Mouse (Mus musculus) hindbrain, embryonic 16.5 days (tissue): ENCODE data around the gene Dnm3. TPM values are rescaled to one million over a fixed set of nuclear protein-coding genes. Genes with fewer than 3 reads are reported as not detected.

Source experiments
- ATAC-seq: fragments of 200-750 bp; cut with Nextera tagmentation; 2 replicates; pipeline ENCODE4 v1.8.0; 2017; ENCODE audit warnings: moderate TSS enrichment, moderate library complexity
- H3K27ac ChIP-seq: fragments of 300-500 bp; sonication (generic); 2 replicates; pipeline ENCODE4 v1.5.1; 2014; ENCODE audit warnings: low read depth, mild to moderate bottlenecking, control low read depth, low read length, moderate library complexity
- H3K27me3 ChIP-seq: fragments of 300-500 bp; sonication (generic); replicated peaks from 2 replicates; pipeline ENCODE4 v1.6.1; 2014; ENCODE audit warnings: low read length; ENCODE audit not compliant: control insufficient read depth, insufficient read depth
- H3K36me3 ChIP-seq: fragments of 300-500 bp; sonication (generic); 2 replicates; pipeline ENCODE4 v1.6.1; 2014; ENCODE audit warnings: mild to moderate bottlenecking, low read length, moderate library complexity, mixed read lengths; ENCODE audit not compliant: control insufficient read depth, insufficient read depth
- H3K4me1 ChIP-seq: fragments of 300-500 bp; sonication (generic); 2 replicates; pipeline ENCODE4 v1.6.1; 2014; ENCODE audit warnings: low read depth, low read length; ENCODE audit not compliant: control insufficient read depth, insufficient read depth
- H3K4me2 ChIP-seq: fragments of 300-500 bp; sonication (generic); 2 replicates; pipeline ENCODE4 v1.6.1; 2014; ENCODE audit warnings: mild to moderate bottlenecking, low read length, control low read depth, moderate library complexity
- H3K4me3 ChIP-seq: fragments of 300-500 bp; sonication (generic); 2 replicates; pipeline ENCODE4 v1.5.1; 2014; ENCODE audit warnings: mild to moderate bottlenecking, low read length, control low read depth, moderate library complexity
- H3K9ac ChIP-seq: fragments of 300-500 bp; sonication (generic); 2 replicates; pipeline ENCODE4 v1.6.1; 2014; ENCODE audit warnings: low read depth, mild to moderate bottlenecking, control low read depth, low read length, moderate library complexity
- H3K9me3 ChIP-seq: fragments of 300-500 bp; sonication (generic); 2 replicates; pipeline ENCODE4 v1.6.1; 2014; ENCODE audit warnings: mild to moderate bottlenecking, low read length, moderate library complexity; ENCODE audit not compliant: control insufficient read depth
- whole genome bisulfite sequencing: fragments of 180-500 bp; shearing (Covaris S2); extraction: QIAGEN DNeasy Blood & Tissue Kit; methylation state at CpG from one replicate; pipeline ENCODE4 v1.1.7; 2014; 5-methylcytosine and 5-hydroxymethylcytosine counted together
- polyA plus RNA-seq: library from polyadenylated mRNA; unstranded; fragments of >200 nt; fragmentation: Nextera tagmentation; extraction: Ambion mirVana; gene quantifications from 2 replicates; pipeline ENCODE4 v1.2.1, GENCODE M21; 2015

Gene Dnm3
- 57.1 and 61.2 TPM in 2 replicates for polyA plus RNA-seq

DNA sequence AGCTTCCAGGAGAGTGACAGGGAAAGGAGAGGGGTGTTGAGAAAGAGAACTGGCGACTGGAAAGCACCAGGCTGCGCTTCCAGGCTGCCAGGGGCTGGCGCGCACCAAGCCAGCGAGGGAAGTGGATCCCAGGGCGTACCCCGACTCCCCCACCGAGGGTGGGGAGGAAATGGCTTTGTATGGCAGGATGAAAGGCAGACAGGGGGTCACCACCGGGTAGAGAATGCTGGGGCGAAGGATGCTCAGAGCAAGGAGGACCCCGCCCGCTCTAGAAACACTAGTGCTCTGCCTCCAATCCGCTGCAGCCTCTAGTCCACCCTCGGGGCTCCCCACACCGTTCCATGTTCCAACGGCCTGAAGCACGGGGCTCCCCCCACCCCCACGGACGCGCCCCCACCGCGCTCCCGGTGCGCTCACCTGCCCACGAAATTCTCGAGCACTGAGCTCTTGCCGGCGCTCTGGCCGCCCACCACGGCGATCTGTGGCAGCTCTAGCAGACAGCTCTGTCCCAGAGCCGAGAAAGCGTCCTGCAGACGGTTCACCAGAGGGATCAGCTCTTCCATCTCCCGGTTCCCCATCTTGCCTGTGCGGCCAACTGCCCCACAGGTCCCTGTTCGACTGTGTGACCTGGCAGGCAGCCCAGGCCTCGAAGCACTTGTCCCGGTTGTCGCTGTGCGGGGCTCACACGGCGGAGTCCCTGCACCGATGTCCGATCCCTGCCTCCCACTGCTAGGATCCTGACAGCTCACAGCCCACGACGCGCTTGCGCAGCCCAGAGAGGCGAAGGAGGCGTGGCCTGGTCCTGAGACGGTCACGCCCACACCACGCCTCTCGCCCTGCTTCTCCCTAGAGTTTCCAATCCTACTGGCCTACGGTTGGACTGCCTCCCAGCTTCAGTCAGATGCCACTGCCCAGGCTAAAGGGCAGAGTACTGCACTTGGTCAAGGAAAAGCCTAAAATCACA, at the start of gene Dnm3:
Dnm3 (minus strand) TSS at position 789 of the 964 bp plus-strand sequence.
- H3K4me1 ChIP-seq = peaks cover 3% of the 10 kb centered on the region; the same call in 1 of the 2 replicates
- no peaks in the 10 kb centered on the region for H3K36me3 ChIP-seq
- peak within 1 kb of the TSS; percentile 85 for H3K9ac ChIP-seq
- ATAC-seq = peak; percentile 98
- H3K27ac ChIP-seq = peak within 1 kb of the TSS; percentile 62
- peak within 1 kb of the TSS; percentile 64 for H3K4me2 ChIP-seq
- WGBS = under 1% methylated on average over 52 of the region's 56 CpGs
- H3K9me3 ChIP-seq = no peaks in the 10 kb centered on the region
- H3K4me3 ChIP-seq = peak within 1 kb of the TSS; percentile 73
- H3K27me3 ChIP-seq = no peaks in the 10 kb centered on the region

DNA sequence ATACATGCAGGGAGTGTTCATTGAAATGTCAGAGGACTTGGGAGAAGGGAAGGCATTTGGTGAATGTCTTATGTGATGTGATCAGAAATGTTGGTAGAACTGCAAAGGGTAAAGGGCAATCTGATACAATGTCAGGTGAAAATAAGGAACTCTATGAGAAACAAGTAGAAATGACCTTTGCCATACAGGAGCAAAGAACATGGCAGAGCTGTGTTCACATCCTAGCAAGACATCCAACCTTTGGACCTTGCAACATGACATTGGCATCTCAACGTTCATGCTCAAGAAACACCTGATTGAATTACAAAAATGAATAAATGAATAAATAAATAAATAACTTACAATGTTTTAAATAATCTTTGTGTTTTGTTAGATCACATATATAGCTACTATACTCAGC, 37.3 kb upstream of the Dnm3 start:
- no peak overlapping the region for H3K4me3 ChIP-seq
- WGBS = 94% methylated on average over 1 of the region's 1 CpGs
- H3K36me3 ChIP-seq = no peaks in the 10 kb centered on the region
- no peaks in the 10 kb centered on the region for H3K27me3 ChIP-seq
- H3K4me1 ChIP-seq = no peaks in the 10 kb centered on the region
- no peak for ATAC-seq
- no peak overlapping the region for H3K4me2 ChIP-seq
- no peak overlapping the region for H3K9ac ChIP-seq
- H3K9me3 ChIP-seq = no peaks in the 10 kb centered on the region
- no peak overlapping the region for H3K27ac ChIP-seq

DNA sequence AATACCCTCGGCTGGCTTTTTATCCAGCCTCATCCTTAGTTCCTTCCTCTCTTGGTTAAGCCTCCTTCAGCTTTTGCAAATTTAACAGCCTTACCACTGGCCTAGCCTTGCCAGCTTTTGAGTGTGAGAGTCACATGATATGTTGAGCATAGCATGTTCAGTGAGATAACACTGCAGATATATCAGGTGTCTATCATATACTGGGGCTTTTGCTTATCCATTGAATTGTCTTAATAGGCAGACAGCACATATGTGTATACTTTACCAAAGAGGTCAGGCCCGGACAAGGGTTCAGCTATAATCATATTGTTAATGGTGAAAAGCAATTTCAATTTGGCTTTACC, 32.2 kb upstream of the Dnm3 start:
- Histone ChIP-seq H3K9ac (no peak overlapping the region), H3K4me1 (no peaks in the 10 kb centered on the region), H3K27me3 (no peaks in the 10 kb centered on the region), H3K9me3 (no peaks in the 10 kb centered on the region), H3K4me3 (no peak overlapping the region), H3K36me3 (no peaks in the 10 kb centered on the region), H3K27ac (no peak overlapping the region), H3K4me2 (no peak overlapping the region)
- WGBS = 80% methylated on average over 2 of the region's 2 CpGs
- ATAC-seq = no peak

DNA sequence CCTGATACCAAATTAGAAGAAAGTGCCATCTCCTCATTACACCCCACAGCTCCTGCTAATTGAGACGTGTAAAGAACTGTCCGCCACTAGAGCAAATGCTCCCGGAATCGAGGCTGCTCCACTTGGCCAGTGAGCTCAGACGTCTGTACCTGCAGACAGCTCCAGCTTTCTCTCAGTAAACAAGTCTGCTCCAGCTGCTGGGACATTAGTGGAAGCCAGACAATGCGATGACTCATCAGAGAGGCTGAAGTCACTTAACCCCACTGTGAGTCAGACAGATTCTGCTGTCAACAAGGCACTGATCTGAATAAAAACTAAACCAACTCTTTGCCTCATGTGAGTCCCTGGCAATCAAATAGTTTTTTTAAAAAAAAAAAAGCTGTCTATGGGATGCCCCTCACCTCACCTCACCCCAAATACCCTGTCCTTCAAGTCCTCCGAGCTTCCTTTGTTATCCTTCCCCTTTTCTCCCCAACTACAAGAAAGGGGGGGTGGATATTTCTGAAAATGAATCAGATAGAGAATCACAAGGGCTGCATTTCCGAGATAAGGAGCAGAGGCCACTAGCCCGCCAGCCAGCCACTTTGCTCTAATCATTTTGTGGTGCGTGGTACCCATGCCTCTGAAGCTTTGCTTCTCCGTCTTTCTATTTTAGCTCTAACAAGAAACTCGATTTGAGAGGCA, 31.6 kb upstream of the Dnm3 start:
- no peak for ATAC-seq
- Histone ChIP-seq H3K27me3 (no peaks in the 10 kb centered on the region), H3K9me3 (no peaks in the 10 kb centered on the region), H3K4me2 (no peak overlapping the region), H3K4me3 (no peak overlapping the region), H3K36me3 (no peaks in the 10 kb centered on the region), H3K4me1 (no peaks in the 10 kb centered on the region), H3K9ac (no peak overlapping the region), H3K27ac (no peak overlapping the region)
- WGBS = 52% methylated on average over 12 of the region's 12 CpGs

DNA sequence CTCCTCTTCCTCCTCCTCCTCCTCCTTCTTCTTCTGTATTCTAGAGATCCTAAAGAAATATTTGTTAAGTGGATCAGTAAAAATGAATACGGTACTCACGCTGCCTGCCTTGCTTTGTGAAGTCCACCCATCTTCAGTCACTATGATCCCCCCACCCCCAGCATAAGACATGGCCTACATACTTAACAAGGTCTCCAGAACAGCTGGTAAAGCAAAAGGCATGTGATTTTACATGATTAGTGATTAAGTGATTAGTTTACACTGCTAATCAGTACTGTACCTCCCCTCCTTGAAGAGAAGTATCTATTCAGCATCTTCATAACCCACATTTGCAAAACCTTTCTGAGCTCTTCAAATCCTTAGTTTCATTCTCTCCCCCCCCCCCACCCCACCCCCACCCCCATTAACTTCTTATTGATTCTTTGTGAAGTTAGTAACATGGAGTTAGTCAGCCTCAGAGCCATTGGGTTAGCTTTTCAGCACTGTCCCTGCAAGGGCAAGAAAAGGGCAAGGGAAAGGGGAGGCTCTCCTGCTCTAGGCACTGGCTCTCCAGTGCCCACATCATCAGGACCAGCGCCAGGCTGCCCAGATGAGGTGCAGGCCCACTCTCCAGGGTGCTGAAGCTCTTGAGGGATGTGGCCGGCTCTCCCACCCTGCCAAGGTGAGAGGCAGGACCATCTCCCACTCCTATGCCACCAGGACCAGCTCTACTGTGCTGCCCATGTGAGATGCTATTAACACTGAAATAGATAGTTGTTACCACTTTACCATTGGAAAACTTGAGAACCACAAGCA, 30.6 kb upstream of the Dnm3 start:
- no peak overlapping the region for H3K9ac ChIP-seq
- H3K27me3 ChIP-seq = no peaks in the 10 kb centered on the region
- no peak overlapping the region for H3K4me2 ChIP-seq
- no peaks in the 10 kb centered on the region for H3K4me1 ChIP-seq
- 84% methylated on average over 4 of the region's 4 CpGs for WGBS
- H3K36me3 ChIP-seq = no peaks in the 10 kb centered on the region
- H3K27ac ChIP-seq = no peak overlapping the region
- no peaks in the 10 kb centered on the region for H3K9me3 ChIP-seq
- no peak overlapping the region for H3K4me3 ChIP-seq
- no peak for ATAC-seq

DNA sequence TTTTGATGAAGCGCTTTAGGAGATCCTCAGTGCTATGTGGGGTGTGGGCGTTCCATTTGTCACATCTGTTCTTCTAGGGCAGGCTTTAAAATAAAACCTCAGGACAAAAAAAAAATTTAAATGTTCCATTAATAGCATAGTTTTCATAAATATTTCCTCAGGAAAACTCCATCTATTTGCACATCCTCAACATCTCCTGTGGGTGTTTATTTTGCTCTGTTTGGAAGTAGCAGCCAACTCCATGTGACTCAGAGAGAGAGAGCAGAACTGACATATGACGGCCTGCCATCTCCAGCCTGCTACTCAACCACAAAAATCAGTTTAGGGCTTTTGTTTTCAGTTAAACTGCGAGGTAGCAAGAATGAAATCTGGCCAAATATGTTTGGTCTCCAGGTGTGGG, 28.7 kb upstream of the Dnm3 start:
- Histone ChIP-seq H3K9me3 (no peaks in the 10 kb centered on the region), H3K36me3 (no peaks in the 10 kb centered on the region), H3K4me3 (no peak overlapping the region), H3K4me1 (no peaks in the 10 kb centered on the region), H3K27ac (no peak overlapping the region), H3K27me3 (no peaks in the 10 kb centered on the region), H3K4me2 (no peak overlapping the region), H3K9ac (no peak overlapping the region)
- no peak for ATAC-seq
- WGBS = 91% methylated on average over 4 of the region's 4 CpGs

DNA sequence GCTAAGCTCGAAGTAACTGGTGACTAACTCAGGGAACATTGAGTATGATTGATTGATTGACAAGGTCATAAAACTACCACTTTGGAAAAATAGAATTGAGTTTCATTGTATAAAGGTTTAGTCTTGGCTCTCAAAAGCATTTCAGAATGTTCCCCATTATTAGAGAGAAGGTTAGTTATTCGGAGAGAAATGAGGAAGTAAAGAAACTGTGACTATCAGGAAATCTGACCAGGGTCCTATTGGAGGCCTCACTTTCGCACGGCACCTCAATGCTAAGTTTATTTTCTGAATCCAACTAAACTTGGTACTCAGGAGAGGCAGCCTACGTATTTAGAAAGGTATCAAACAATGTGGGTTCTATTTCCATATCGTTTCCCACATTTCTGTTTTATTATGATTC, 27.8 kb upstream of the Dnm3 start:
- Histone ChIP-seq H3K27ac (no peak overlapping the region), H3K4me2 (no peak overlapping the region), H3K9ac (no peak overlapping the region), H3K4me3 (no peak overlapping the region), H3K9me3 (no peaks in the 10 kb centered on the region), H3K4me1 (no peaks in the 10 kb centered on the region), H3K27me3 (no peaks in the 10 kb centered on the region), H3K36me3 (no peaks in the 10 kb centered on the region)
- ATAC-seq = no peak
- WGBS = 86% methylated on average over 6 of the region's 6 CpGs

DNA sequence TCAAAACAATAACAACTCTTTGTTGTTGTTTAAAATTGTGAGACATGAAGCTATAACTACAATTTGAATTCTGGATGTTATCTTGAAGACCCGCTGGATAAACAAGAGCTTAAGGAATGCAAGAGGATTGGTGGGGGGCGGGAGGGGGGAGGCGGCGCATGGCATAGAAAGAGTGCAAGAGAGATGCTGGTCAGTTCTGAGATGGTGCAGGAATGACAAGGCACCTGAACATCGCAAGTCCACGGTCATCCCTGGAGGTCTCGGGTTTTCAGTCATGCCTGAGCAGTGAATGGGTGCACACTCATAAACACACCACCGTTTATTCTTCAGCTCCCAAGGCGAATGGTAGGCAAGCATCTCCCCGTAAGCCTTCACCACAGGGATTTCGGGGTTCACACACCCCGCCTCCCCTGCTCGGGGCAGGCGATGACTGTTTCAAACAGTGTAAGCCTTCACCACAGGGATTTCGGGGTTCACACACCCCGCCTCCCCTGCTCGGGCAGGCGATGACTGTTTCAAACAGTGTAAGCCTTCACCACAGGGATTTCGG, 1.2 kb downstream of the Dnm3 start:
- Histone ChIP-seq H3K4me1 (peaks cover 3% of the 10 kb centered on the region; the same call in 1 of the 2 replicates), H3K4me2 (peak overlapping the region; percentile 64), H3K9ac (peak overlapping the region; percentile 85), H3K9me3 (no peaks in the 10 kb centered on the region), H3K4me3 (peak overlapping the region; percentile 73), H3K27me3 (no peaks in the 10 kb centered on the region), H3K27ac (peak overlapping the region; percentile 29), H3K36me3 (no peaks in the 10 kb centered on the region)
- peak; percentile 32 for ATAC-seq
- 2% methylated on average over 19 of the region's 19 CpGs for WGBS
